Mouse (Mus musculus): ENCODE results near the gene Pla2g2f.

Gene Pla2g2f

DNA sequence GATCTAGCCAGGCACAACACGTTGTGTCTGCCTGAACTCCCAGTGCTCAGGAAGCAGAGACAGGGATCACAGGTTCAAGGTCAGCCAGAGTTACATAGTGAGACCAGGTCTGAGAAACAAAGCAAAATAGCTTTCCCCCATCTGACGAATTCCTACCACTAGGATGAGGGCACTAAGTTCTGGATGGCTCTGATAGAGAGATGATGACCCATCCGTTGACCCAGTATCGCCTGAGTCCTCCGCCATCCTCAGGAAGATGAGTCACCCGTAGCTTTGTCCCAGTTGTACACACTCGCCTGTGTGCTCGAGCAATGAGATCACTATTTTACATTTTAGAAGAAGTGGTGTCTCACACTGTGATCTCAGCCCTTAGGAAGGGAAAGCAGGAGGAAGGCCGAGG lies 4.8 kb upstream of the Pla2g2f start:
- DNase-seq (ENCODE audit: low spot score): no peak

- DNase-seq (ENCODE audit: low spot score): no peak
These were observed 1.4 kb downstream of the Pla2g2f start for GRCm38 (mm10) chr4:138755983-138756382.

DNA sequence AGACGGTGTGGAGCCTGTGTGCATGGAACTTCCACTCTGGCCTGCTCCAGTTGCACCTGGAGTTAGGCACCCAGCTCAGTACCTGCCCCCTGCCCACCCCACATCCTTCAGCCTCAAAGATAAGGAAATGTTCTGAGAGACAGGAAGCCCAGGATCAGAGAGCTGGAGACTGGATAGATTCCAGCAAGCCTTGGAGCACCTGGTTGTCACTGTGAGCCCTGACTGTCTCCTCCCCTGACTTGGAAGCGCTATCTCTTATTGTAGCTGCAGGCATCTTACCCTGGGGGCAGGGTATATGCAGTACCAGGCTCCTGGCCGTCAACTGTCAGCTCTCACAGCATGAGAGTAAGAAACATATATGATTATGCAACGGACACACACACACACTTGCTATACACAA lies 2.0 kb downstream of the Pla2g2f start:
- DNase-seq (ENCODE audit: low spot score): no peak

GRCm38 (mm10) chr4:138754432-138754831 lies 3.0 kb downstream of the Pla2g2f start:
- no peak for DNase-seq (ENCODE audit: low spot score)

DNA sequence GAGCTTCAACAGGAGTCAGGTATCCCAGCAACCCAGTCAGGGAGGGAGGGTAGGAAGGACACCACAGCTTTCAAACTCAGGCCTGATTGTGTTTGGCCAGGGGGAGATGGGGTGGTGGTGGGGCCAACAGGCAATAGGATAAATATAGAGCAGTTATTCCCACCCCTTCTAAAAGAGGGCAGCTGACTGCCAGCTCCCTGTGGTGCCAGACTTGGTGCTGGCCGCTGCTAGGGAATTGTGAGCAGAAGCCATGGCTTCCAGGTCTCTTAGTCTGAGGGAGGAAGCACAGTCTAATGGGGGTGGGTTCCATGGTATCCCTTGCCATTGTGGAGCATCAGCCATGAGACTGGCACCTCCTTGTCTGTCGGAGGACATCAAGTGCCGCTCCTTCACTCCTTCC lies 3.8 kb downstream of the Pla2g2f start:
- DNase-seq (ENCODE audit: low spot score): no peak

GRCm38 (mm10) chr4:138752603-138753002 lies 4.8 kb downstream of the Pla2g2f start:
- DNase-seq (ENCODE audit: low spot score): no peak

- DNase-seq (ENCODE audit: low spot score): no peak
These were observed 8.9 kb downstream of the Pla2g2f start for GRCm38 (mm10) chr4:138748369-138749072.

- DNase-seq (ENCODE audit: low spot score): no peak
These were observed 9.6 kb downstream of the Pla2g2f start for GRCm38 (mm10) chr4:138747851-138748250.

GRCm38 (mm10) chr4:138746866-138747265 lies 10.6 kb downstream of the Pla2g2f start:
- no peak for DNase-seq (ENCODE audit: low spot score)

GRCm38 (mm10) chr4:138745884-138746283 lies 11.5 kb downstream of the Pla2g2f start:
- DNase-seq (ENCODE audit: low spot score): no peak

- no peak for DNase-seq (ENCODE audit: low spot score)
These were observed 18.1 kb downstream of the Pla2g2f start for GRCm38 (mm10) chr4:138739136-138739851.

DNA sequence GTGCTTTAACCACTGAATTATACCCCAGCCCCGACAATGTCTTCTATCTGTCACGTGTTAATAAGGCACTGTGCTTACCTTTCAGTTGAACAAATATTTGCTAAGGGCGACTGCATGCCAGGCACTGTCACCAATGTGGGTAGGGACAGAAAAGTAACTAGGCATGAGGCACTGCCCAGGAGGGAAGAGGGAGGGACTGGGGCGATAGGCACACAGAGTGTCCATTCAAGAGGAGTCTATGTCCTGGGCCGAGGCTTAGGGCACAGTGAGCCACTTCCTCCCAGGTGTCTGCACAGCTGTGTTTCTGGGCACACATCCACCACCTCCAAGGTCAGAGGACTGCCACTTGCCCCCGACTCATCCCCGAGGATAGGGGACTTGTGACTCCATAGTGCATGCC lies 20.4 kb downstream of the Pla2g2f start, which contains the start of gene Ubxn10:
Gene Ubxn10, minus strand, starts transcription at position 137 of the 400 bp plus-strand sequence.
- no peak for DNase-seq (ENCODE audit: low spot score)

DNA sequence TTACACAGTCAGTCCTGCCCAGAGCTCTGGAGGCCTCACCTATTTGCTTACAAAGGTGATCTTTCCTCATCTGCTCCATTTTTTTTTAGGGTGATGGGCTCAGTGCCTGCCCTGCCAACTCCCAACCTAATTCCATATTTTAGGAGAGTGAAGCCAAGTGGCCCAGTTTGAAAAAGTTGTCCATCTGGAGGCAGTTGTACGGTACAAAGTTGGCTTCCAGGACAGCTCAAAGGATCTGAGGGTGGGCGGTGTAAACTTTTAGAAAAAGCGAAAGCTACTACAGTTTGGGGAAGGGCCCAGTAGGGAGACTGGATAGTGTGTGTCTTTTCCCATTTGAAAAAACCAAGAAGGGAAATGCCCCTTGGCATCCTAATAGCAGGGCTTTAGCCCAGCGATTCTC lies 22.6 kb downstream of the Pla2g2f start:
- no peak for DNase-seq (ENCODE audit: low spot score)

- no peak for DNase-seq (ENCODE audit: low spot score)
These were observed 23.3 kb downstream of the Pla2g2f start for GRCm38 (mm10) chr4:138734105-138734504.

GRCm38 (mm10) chr4:138729018-138729703 lies 28.3 kb downstream of the Pla2g2f start:
- DNase-seq (ENCODE audit: low spot score): no peak

- no peak for DNase-seq (ENCODE audit: low spot score)
These were observed 31.7 kb downstream of the Pla2g2f start for GRCm38 (mm10) chr4:138725751-138726150.

- peak; percentile 50 for DNase-seq (ENCODE audit: low spot score)
These were observed 32.3 kb downstream of the Pla2g2f start for GRCm38 (mm10) chr4:138725127-138725461.

- peak; percentile 9 for DNase-seq (ENCODE audit: low spot score)
These were observed 32.9 kb downstream of the Pla2g2f start, which contains the start of gene Pla2g2c for GRCm38 (mm10) chr4:138724354-138725126. Gene Pla2g2c (plus strand): TSS chr4:138724792.

DNA sequence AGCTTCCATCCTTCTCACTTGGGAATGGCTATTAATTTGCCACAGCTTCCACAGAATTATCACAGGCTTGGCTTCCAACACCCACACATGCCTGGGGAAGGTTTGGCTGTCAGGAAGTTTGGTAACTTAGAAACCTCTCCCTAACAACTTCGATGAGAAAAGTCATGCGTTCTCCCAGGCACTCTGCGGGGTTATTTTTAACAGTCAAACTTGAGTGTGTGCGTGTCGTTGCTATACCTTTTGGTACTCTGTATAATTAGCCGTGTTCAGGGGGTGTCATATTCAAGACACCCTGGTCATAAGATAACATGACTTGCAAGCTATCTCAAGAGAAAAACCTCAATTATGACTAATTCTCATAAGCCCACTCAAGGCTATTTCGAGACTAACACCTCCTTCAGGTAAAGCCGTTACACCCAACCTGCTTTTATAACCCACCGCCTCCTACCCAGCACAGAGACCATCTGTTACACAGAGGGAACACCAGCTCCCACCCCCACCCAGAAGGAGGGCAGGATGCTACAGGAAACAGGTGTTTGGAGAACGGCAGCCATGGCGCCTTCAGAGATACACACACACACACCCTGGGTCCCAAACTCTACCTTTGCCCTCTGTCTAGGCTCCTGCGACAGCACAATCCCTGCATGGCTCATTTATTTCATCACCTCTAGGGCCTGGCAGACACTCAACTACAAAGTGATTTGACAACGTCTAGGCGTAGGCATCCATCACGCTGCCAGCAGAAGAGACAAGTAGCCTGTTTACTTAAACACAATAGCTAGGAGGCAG lies 33.7 kb downstream of the Pla2g2f start:
- no peak for DNase-seq (ENCODE audit: low spot score)

DNA sequence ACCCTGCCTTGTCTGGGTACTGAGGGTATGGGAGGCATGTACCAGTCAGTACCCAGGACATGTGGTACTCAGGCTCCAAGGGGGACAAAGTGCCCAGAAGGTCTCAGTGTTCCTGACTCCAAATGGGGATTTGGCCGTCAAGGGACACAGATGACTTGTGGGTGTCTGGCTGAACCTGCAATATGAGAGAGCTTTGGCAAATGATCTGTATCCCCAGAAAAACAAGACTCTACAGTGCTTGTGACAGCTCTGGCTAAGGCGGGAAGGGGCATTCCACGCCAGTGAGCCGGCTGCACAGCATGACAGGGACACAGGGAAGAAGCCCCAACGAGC lies 38.2 kb downstream of the Pla2g2f start:
- DNase-seq (ENCODE audit: low spot score): no peak

GRCm38 (mm10) chr4:138718586-138719263 lies 38.7 kb downstream of the Pla2g2f start:
- DNase-seq (ENCODE audit: low spot score): no peak

Measured in T-cell, adult 2 months (primary cell).